Mouse (Mus musculus) lung, embryonic 14.5 days (tissue): ENCODE measurements at regions not wholly inside any gene's neighbourhood (a gene's known extent, or its start where the extent isn't known, plus 50 kb on each side); places are given as distances from the start of the nearest gene placed in this dataset.
A peak's percentile ranks its signal among the peaks of the same experiment; 100 is the strongest.

Experiments
- ATAC-seq: fragments of 200-750 bp; cut with Nextera tagmentation; 2 replicates; pipeline ENCODE4 v1.8.0; 2017; ENCODE audit warnings: mild to moderate bottlenecking, moderate TSS enrichment, moderate library complexity; ENCODE audit not compliant: insufficient read depth
- DNase-seq: peaks from one replicate; pipeline ENCODE4 v3.0.0-alpha.2; 2015
- H3K27ac ChIP-seq: fragments of 300-500 bp; sonication (generic); 2 replicates; pipeline ENCODE4 v1.5.1; 2014; ENCODE audit warnings: low read depth, mild to moderate bottlenecking, moderate library complexity
- H3K27me3 ChIP-seq: fragments of 300-500 bp; sonication (generic); 2 replicates; pipeline ENCODE4 v1.6.1; 2014; ENCODE audit warnings: low read length, control low read depth; ENCODE audit not compliant: insufficient read depth
- H3K36me3 ChIP-seq: fragments of 300-500 bp; sonication (generic); 2 replicates; pipeline ENCODE4 v1.6.1; 2014; ENCODE audit warnings: control low read depth; ENCODE audit not compliant: insufficient read depth
- H3K4me1 ChIP-seq: fragments of 300-500 bp; sonication (generic); 2 replicates; pipeline ENCODE4 v1.6.1; 2014; ENCODE audit warnings: antibody characterized with exemption, control low read depth; ENCODE audit not compliant: insufficient read depth
- H3K4me2 ChIP-seq: fragments of 300-500 bp; sonication (generic); 2 replicates; pipeline ENCODE4 v1.6.1; 2014; ENCODE audit warnings: mild to moderate bottlenecking
- H3K4me3 ChIP-seq: fragments of 300-500 bp; sonication (generic); 2 replicates; pipeline ENCODE4 v1.5.1; 2014; ENCODE audit warnings: low read depth, low read length
- H3K9ac ChIP-seq: fragments of 300-500 bp; sonication (generic); 2 replicates; pipeline ENCODE4 v1.6.1; 2014
- H3K9me3 ChIP-seq: fragments of 300-500 bp; sonication (generic); 2 replicates; pipeline ENCODE4 v1.6.1; 2016; ENCODE audit warnings: low read depth, low read length, control low read depth
- CTCF ChIP-seq: IDR thresholded peaks from 2 replicates; pipeline ENCODE4 v1.5.1; 2016; ENCODE audit warnings: antibody characterized with exemption, low read depth
- WGBS: fragments of 180-500 bp; shearing (Covaris S2); extraction: QIAGEN DNeasy Blood & Tissue Kit; methylation state at CpG from one replicate; pipeline ENCODE4 v1.1.7; 2014; 5-methylcytosine and 5-hydroxymethylcytosine counted together

- Histone ChIP-seq H3K27ac (no peak overlapping the region), H3K4me2 (peak overlapping the region; percentile 30; the same call in 1 of the 2 replicates), H3K36me3 (no peaks in the 10 kb centered on the region), H3K9me3 (no peaks in the 10 kb centered on the region), H3K9ac (no peak overlapping the region), H3K4me3 (no peak overlapping the region), H3K27me3 (no peaks in the 10 kb centered on the region), H3K4me1 (peaks cover 3% of the 10 kb centered on the region; the same call in 1 of the 2 replicates)
- peak; percentile 76; the same call in 1 of the 2 replicates for ATAC-seq
- DNase-seq, result peak; percentile 74
- TF ChIP-seq CTCF, result no peak
- WGBS, result 26% methylated on average over 7 of the region's 7 CpGs
Measured at GRCm38 (mm10) chr17:79521691-79522090, 90.0 kb upstream of the Rmdn2 start.

- DNase-seq, result no peak
- 89% methylated on average over 3 of the region's 3 CpGs for WGBS
- Histone ChIP-seq H3K9me3 (no peaks in the 10 kb centered on the region), H3K4me3 (no peak overlapping the region), H3K27ac (no peak overlapping the region), H3K9ac (no peak overlapping the region), H3K27me3 (no peaks in the 10 kb centered on the region), H3K4me1 (peaks cover 3% of the 10 kb centered on the region; the same call in 1 of the 2 replicates), H3K36me3 (no peaks in the 10 kb centered on the region), H3K4me2 (no peak overlapping the region)
- ATAC-seq, result no peak
- TF ChIP-seq CTCF, result no peak
Measured at GRCm38 (mm10) chr17:79523230-79523629, 88.4 kb upstream of the Rmdn2 start.

GRCm38 (mm10) chr17:79527391-79527790 lies 84.3 kb upstream of the Rmdn2 start:
- no peak overlapping the region for H3K27ac ChIP-seq
- H3K9ac ChIP-seq, result no peak overlapping the region
- H3K27me3 ChIP-seq, result no peaks in the 10 kb centered on the region
- no peaks in the 10 kb centered on the region for H3K36me3 ChIP-seq
- TF ChIP-seq CTCF, result no peak
- H3K9me3 ChIP-seq, result no peaks in the 10 kb centered on the region
- no peak for DNase-seq
- H3K4me3 ChIP-seq, result no peak overlapping the region
- no peak for ATAC-seq
- H3K4me1 ChIP-seq, result no peaks in the 10 kb centered on the region
- WGBS, result 83% methylated on average over 3 of the region's 3 CpGs
- no peak overlapping the region for H3K4me2 ChIP-seq

GRCm38 (mm10) chr17:79536549-79536948 lies 75.1 kb upstream of the Rmdn2 start:
- Histone ChIP-seq H3K4me3 (no peak overlapping the region), H3K27me3 (no peaks in the 10 kb centered on the region), H3K4me2 (no peak overlapping the region), H3K9me3 (no peaks in the 10 kb centered on the region), H3K36me3 (no peaks in the 10 kb centered on the region), H3K27ac (no peak overlapping the region), H3K9ac (no peak overlapping the region), H3K4me1 (no peaks in the 10 kb centered on the region)
- DNase-seq (no peak), ATAC-seq (no peak)
- 58% methylated on average over 4 of the region's 4 CpGs for WGBS
- no peak for TF ChIP-seq CTCF

- H3K36me3 ChIP-seq, result no peaks in the 10 kb centered on the region
- ATAC-seq (no peak), DNase-seq (no peak)
- no peak overlapping the region for H3K9ac ChIP-seq
- no peak overlapping the region for H3K4me3 ChIP-seq
- H3K9me3 ChIP-seq, result no peaks in the 10 kb centered on the region
- H3K4me2 ChIP-seq, result no peak overlapping the region
- H3K27me3 ChIP-seq, result no peaks in the 10 kb centered on the region
- WGBS, result 59% methylated on average over 4 of the region's 4 CpGs
- TF ChIP-seq CTCF, result no peak
- H3K4me1 ChIP-seq, result peaks cover 3% of the 10 kb centered on the region; the same call in 1 of the 2 replicates
- no peak overlapping the region for H3K27ac ChIP-seq
Measured at GRCm38 (mm10) chr17:79538789-79539188, 72.9 kb upstream of the Rmdn2 start.

GRCm38 (mm10) chr17:79540038-79540437 lies 71.6 kb upstream of the Rmdn2 start:
- TF ChIP-seq CTCF, result no peak
- WGBS, result 74% methylated on average over 1 of the region's 1 CpGs
- ATAC-seq (no peak), DNase-seq (no peak)
- Histone ChIP-seq H3K4me3 (no peak overlapping the region), H3K27me3 (no peaks in the 10 kb centered on the region), H3K27ac (no peak overlapping the region), H3K4me1 (peaks cover 14% of the 10 kb centered on the region), H3K36me3 (no peaks in the 10 kb centered on the region), H3K4me2 (no peak overlapping the region), H3K9me3 (no peaks in the 10 kb centered on the region), H3K9ac (no peak overlapping the region)

- no peaks in the 10 kb centered on the region for H3K36me3 ChIP-seq
- H3K27me3 ChIP-seq, result no peaks in the 10 kb centered on the region
- 93% methylated on average over 2 of the region's 2 CpGs for WGBS
- H3K9me3 ChIP-seq, result no peaks in the 10 kb centered on the region
- H3K27ac ChIP-seq, result no peak overlapping the region
- H3K9ac ChIP-seq, result no peak overlapping the region
- DNase-seq, result no peak
- H3K4me3 ChIP-seq, result no peak overlapping the region
- no peak for ATAC-seq
- TF ChIP-seq CTCF, result no peak
- no peak overlapping the region for H3K4me2 ChIP-seq
- H3K4me1 ChIP-seq, result peaks cover 15% of the 10 kb centered on the region
Measured at GRCm38 (mm10) chr17:79540511-79540910, 71.2 kb upstream of the Rmdn2 start.
